ENCODE assay signal across 8 mouse cellular contexts in genomic region chr6:145048131-145048997, GRCm38 (mm10). TPM values are rescaled to one million over a fixed set of nuclear protein-coding genes. Genes with fewer than 3 reads are reported as not detected.
A peak's percentile ranks its signal among the peaks of the same experiment; 100 is the strongest.
DNase-seq lines count a peak whose midpoint lies in the region; ATAC-seq and TF ChIP-seq lines count a peak whose summit lies in the region.

No protein-coding gene starts in this region.

- no peaks in the 10 kb centered on the region for H3K36me3 ChIP-seq in forebrain, embryonic 12.5 days (replicated peaks)
- H3K36me3 ChIP-seq in midbrain, embryonic 13.5 days = no peaks in the 10 kb centered on the region; the same call in 1 of the 2 replicates

- TF ChIP-seq CTCF in cerebellum, adult 2 months (IDR thresholded peaks at IDR 0.05; ENCODE audit: borderline replicate concordance, insufficient read depth, low read depth, low read length) = peak; percentile 6; the same call in 1 of the 2 replicates

- peak overlapping the region; percentile 54 for H3K4me3 ChIP-seq in cerebellum, adult 2 months (replicated peaks; ENCODE audit: insufficient read depth, low read depth, low read length)
- peak overlapping the region; percentile 60 for H3K4me3 ChIP-seq in forebrain, embryonic 12.5 days (replicated peaks)
- peak overlapping the region; percentile 63 for H3K4me3 ChIP-seq in midbrain, embryonic 13.5 days (replicated peaks)

- 1% methylated on average over 64 of the region's 64 CpGs for WGBS in cerebellum, adult 2 months
- WGBS in forebrain, embryonic 12.5 days = under 1% methylated on average over 64 of the region's 64 CpGs
- under 1% methylated on average over 64 of the region's 64 CpGs for WGBS in midbrain, embryonic 13.5 days

- DNase-seq in kidney, postnatal 10 days = peak; percentile 26
- DNase-seq in kidney, adult 18-20 months = no peak
- DNase-seq in cerebellum, adult 2 months = peak; percentile 54 to 59
- peak; percentile 35 for DNase-seq in layer of hippocampus, adult 9-11 months
- no peak for DNase-seq in spleen, adult 12 weeks (ENCODE audit: low spot score)
- DNase-seq in kidney, postnatal 25 days = no peak

- H3K27ac ChIP-seq in cerebellum, adult 2 months (ENCODE audit: insufficient read depth, low read length) = no peak overlapping the region
- H3K27ac ChIP-seq in forebrain, embryonic 12.5 days = peak overlapping the region; percentile 74
- peak overlapping the region; percentile 83 for H3K27ac ChIP-seq in midbrain, embryonic 13.5 days

- peaks cover 2% of the 10 kb centered on the region; the same call in 1 of the 2 replicates for H3K4me1 ChIP-seq in cerebellum, adult 2 months (ENCODE audit: control insufficient read depth, insufficient read depth, low read length)
- H3K4me1 ChIP-seq in forebrain, embryonic 12.5 days = peaks cover 54% of the 10 kb centered on the region
- peaks cover 52% of the 10 kb centered on the region for H3K4me1 ChIP-seq in midbrain, embryonic 13.5 days (replicated peaks)

- ATAC-seq in forebrain, embryonic 12.5 days (ENCODE audit: low FRiP score) = peak; percentile 34
- ATAC-seq in midbrain, embryonic 13.5 days = peak; percentile 41

- no peaks in the 10 kb centered on the region for H3K9me3 ChIP-seq in forebrain, embryonic 12.5 days
- no peaks in the 10 kb centered on the region for H3K9me3 ChIP-seq in midbrain, embryonic 13.5 days

- TF ChIP-seq POLR2A in cerebellum, adult 2 months (IDR thresholded peaks at IDR 0.05; ENCODE audit: borderline replicate concordance, insufficient read depth, low read length) = no peak

- H3K27me3 ChIP-seq in cerebellum, adult 2 months (ENCODE audit: control insufficient read depth, insufficient read depth, low read length) = no peaks in the 10 kb centered on the region
- no peaks in the 10 kb centered on the region for H3K27me3 ChIP-seq in forebrain, embryonic 12.5 days
- 0 out of 2 replicates have a peak, but pooled peaks cover 7% of the 10 kb centered on the region for H3K27me3 ChIP-seq in midbrain, embryonic 13.5 days

- peak overlapping the region; percentile 96 for H3K4me2 ChIP-seq in forebrain, embryonic 12.5 days
- peak overlapping the region; percentile 94 for H3K4me2 ChIP-seq in midbrain, embryonic 13.5 days (replicated peaks)

- H3K9ac ChIP-seq in forebrain, embryonic 12.5 days = peak overlapping the region; percentile 70
- peak overlapping the region; percentile 82 for H3K9ac ChIP-seq in midbrain, embryonic 13.5 days (replicated peaks)

RNA-seq across cellular contexts. Expression of gene Bcat1, which starts 27.6 kb away (rescaled TPM):
- 42.5 and 53.7 TPM in 2 replicates for polyA plus RNA-seq in cerebellum, adult 2 months (2012; rRNA removed)
- 98.9 and 105 TPM in 2 replicates for polyA plus RNA-seq in forebrain, embryonic 12.5 days (2016; fragmentation: Nextera tagmentation; extraction: Ambion mirVana)
- polyA plus RNA-seq in midbrain, embryonic 13.5 days (2015; fragmentation: Nextera tagmentation; extraction: Ambion mirVana) = 109 and 116 TPM in 2 replicates

Comparison
In these comparisons a context has a peak if more than half of its experiments do, and no peak if none do; other contexts are left out.
1. DNase-seq: peak in kidney, postnatal 10 days (single experiment), cerebellum, adult 2 months (2 of 2) and layer of hippocampus, adult 9-11 months (single experiment); none in kidney, adult 18-20 months (single experiment), spleen, adult 12 weeks (single experiment) and kidney, postnatal 25 days (0 of 2).
2. Peak in every context shown above with its lines, with median percentiles within 50 percentile points of each other: H3K4me3 ChIP-seq.